Mouse (Mus musculus) adipocyte (in vitro differentiated cells): ENCODE results near the gene Rffl.
"Not testable (repeated sequence)": the region's sequence is repeated elsewhere in the genome, so short reads cannot be mapped to it uniquely, and the experiment has no call there.

Source experiments
- DNase-seq: peaks from one replicate; pipeline ENCODE4 v3.0.0-alpha.2; 2016; ENCODE audit warnings: low spot score

Rffl gene

GRCm38 (mm10) chr11:82845415-82846078, 25.5 kb downstream of the Rffl start:
- peak; percentile 90 for DNase-seq

GRCm38 (mm10) chr11:82844771-82845414, 26.1 kb downstream of the Rffl start:
- peak; percentile 51 for DNase-seq

GRCm38 (mm10) chr11:82838511-82838910, 32.5 kb downstream of the Rffl start:
- no peak for DNase-seq

- no peak for DNase-seq
These were observed 33.2 kb downstream of the Rffl start for GRCm38 (mm10) chr11:82837848-82838247.

DNA sequence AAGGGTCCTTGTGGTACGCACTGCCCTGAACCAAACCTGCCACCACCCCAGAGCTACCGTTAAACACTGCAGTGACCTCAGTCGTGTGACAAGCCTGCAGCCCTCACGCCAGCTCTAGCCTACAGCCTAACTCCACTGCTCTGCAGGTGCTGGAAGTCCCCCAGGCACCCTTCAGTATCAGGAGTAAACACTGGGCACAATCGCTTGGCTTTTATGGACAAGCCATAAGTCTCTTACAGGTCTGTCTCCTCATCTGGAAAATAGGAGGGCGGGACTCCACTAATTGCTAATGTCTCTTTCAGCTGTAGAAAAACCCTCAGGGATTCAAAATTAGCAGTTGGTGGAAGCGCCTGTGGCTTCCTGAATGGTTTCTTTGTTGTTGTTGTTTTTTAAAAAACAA, 33.8 kb downstream of the Rffl start:
- no peak for DNase-seq

DNA sequence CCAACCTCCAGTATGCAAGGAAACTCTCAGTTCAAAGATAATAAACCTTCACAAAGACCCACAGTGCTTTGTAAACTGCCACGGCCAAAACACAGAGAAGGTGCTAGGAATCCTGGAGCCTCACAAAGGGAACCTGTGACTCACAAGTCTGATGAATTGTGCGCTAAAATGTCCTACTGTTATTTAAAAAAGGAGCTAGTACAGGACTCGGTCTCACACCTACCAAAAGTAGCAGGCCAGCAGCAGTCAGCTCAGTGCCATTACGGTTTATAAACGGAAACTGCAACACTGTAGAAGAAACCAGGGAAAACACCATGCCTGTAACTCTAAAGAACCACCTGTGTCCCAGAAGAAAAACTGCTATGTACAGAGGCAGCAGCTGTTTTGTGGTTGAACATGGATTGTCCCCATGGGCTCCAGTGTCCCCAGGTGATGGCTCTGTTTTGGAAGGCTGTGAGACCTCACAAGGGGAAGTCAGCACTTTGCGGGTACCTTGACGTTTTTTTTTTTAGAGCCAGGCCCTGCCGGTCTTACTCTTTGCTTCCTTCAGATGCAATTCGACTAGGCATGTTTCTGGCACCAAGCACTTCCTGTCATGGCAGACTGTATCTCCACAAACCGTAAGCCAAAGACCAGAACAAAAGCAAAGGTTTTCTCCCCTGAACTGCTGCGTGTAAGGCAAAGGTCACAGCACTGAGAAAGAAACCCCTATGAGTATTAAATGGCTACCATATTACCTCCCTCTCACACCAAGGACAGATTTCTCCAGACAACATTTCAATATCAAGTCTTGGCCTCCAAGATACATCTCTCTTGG, 35.2 kb downstream of the Rffl start:
- no peak for DNase-seq

GRCm38 (mm10) chr11:82834359-82834758, 36.7 kb downstream of the Rffl start:
- not testable (repeated sequence) for DNase-seq

DNA sequence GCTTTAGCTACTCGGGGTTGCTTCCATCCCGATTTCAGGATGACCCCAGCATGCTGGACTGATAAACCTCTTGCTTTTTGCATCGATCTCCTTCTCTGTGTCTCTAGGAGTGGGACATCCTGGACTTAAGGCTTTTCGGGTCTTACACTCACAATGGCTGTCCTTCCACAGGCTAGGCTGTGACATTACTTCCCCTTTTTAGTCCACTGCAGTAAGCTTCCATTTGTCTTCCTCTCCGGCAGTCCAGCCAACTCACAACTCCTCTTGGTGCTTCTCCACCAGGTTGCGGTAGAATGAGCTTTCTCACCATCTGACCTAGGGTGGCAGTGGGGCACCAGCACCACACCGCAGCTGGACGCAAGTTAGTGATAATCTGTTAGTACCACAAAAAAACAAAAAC, 37.1 kb downstream of the Rffl start:
- DNase-seq = no peak

DNA sequence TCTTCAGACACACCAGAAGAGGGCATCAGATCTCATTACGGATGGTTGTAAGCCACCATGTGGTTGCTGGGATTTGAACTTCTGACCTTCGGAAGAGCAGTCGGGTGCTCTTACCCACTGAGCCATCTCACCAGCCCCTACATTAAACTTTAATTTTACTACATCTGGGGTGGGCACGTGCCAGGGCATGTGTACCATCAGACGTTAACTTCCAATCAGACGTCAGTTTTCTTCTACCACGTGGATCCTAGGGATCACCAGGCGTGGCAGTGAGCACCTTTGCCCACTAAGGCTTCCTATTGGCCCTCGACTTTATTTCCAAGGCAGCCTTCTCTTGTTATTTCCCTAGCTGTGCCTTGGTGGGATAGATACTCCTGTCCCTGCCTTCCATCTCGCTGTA, 38.6 kb downstream of the Rffl start:
- DNase-seq = not testable (repeated sequence)

- no peak for DNase-seq
These were observed 39.8 kb downstream of the Rffl start for GRCm38 (mm10) chr11:82831008-82831893.

GRCm38 (mm10) chr11:82826818-82827217, 44.2 kb downstream of the Rffl start:
- DNase-seq = no peak

- no peak for DNase-seq
These were observed 50.1 kb downstream of the Rffl start for GRCm38 (mm10) chr11:82820788-82821456.

DNA sequence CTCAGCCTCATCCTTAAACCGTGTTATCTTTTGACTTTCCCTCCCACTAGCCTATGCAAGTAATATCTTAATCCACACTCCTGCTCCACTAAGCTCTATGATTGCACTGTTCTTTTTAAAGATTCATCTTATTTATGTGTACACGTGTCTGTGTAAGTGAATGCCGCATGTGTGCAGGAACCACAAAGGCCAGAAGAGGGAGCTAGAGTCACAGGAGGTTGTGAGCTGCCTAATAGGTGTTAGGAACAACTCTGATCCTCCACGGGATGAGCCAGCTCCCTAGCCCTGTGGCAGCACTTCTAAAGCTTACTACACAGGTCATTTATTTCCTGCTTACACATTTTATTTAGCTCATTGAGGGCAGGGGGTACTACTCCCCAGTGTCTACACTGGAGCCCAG, 51.7 kb downstream of the Rffl start:
- DNase-seq = peak; percentile 23

DNA sequence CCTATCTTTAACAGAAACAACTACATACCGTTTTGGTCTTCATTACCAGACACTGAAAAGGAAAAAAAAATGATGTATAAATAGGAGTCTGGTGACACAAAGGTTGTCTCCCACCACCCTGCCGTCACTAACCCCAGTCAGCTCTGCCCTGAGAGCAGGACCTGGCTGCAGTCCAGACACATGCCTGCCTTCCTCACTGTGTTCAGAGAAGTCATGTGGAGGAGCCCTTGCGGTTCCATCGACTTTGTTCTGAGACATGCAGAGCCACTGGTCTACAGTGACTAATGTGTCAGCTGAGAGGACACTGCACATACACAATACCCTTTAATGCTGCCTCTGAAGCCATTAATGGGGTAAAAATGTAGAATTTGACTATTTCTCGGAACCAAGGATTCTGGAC, 62.5 kb downstream of the Rffl start:
- DNase-seq = no peak

- DNase-seq = no peak
These were observed 63.6 kb downstream of the Rffl start for GRCm38 (mm10) chr11:82807370-82807769.

DNA sequence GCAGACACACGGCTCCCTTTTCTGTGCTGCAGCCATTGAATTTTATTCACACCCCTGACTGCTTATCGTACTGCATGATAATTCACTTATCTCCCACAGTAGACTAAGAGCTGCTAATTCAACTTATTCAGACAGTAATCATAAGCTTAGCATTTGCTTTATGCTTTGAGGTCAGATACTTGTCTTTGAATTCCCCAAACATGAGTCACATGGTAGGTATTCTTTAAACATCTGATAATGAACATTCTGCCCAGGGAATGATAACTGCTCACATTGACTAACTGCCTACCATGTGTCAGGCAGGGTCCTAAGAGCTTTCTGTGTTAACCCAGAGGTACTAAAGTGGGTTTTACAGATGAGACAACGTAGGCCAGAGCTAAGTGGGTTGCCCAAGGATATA, 64.4 kb downstream of the Rffl start:
- no peak for DNase-seq

DNA sequence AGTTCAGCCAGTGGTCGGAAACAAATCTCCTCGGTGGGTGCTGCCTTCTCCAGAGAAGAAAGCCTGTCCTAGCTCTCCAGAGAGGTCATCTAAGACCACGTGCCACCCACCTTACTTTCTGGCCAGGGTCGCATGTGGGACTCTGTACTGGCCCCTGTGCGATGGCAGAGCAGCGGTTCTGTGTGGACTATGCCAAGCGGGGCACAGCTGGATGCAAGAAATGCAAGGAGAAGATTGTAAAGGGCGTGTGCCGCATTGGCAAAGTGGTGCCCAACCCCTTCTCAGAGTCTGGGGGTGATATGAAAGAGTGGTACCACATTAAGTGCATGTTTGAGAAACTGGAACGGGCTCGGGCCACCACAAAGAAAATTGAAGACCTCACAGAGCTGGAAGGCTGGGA, 87.6 kb downstream of the Rffl start:
- no peak for DNase-seq

DNA sequence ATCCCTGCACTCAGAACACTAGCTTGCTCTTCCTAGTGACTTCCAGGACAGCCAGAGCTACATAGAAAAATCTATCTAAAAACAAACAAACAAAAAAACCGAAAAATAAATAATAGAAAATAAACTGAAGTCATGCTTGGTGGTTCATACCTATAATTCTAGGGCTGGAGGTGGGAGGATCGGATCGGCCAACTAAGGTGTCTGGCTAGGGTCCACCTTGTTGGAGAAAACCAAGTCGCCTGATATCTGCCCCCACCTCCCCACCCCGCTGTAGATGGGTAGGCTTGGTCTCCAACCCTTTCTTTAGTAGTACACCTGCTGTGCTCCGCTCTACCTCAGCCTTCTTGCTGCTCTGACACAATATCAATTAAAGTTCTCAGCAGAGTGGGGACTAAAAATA, 88.8 kb downstream of the Rffl start:
- DNase-seq = no peak

- DNase-seq = peak; percentile 94
These were observed 89.8 kb downstream of the Rffl start, which contains the start of gene Lig3 for GRCm38 (mm10) chr11:82780983-82781903. Gene Lig3 (plus strand): TSS chr11:82781108.

- DNase-seq = peak; percentile 17
These were observed 90.9 kb downstream of the Rffl start for GRCm38 (mm10) chr11:82780134-82780533.
